Mouse (Mus musculus) neural tube, embryonic 12.5 days (tissue): Measurements from ENCODE around the gene Coa6. TPM values are rescaled to one million over a fixed set of nuclear protein-coding genes. Genes with fewer than 3 reads are reported as not detected.

ENCODE experiments used
- ATAC-seq: fragments of 200-750 bp; cut with Nextera tagmentation; 2 replicates; pipeline ENCODE4 v1.8.0; 2017; ENCODE audit warnings: low read depth, mild to moderate bottlenecking, moderate TSS enrichment, moderate library complexity; ENCODE audit not compliant: low FRiP score
- H3K27ac ChIP-seq: fragments of 300-500 bp; sonication (generic); 2 replicates; pipeline ENCODE4 v1.5.1; 2016
- H3K27me3 ChIP-seq: fragments of 300-500 bp; sonication (generic); replicated peaks from 2 replicates; pipeline ENCODE4 v1.6.1; 2016; ENCODE audit warnings: mild to moderate bottlenecking
- H3K36me3 ChIP-seq: fragments of 300-500 bp; sonication (generic); 2 replicates; pipeline ENCODE4 v1.6.1; 2016; ENCODE audit warnings: mild to moderate bottlenecking
- H3K4me1 ChIP-seq: fragments of 300-500 bp; sonication (generic); 2 replicates; pipeline ENCODE4 v1.6.1; 2016
- H3K4me2 ChIP-seq: fragments of 300-500 bp; sonication (generic); replicated peaks from 2 replicates; pipeline ENCODE4 v1.6.1; 2016; ENCODE audit warnings: mild to moderate bottlenecking
- H3K4me3 ChIP-seq: fragments of 300-500 bp; sonication (generic); 2 replicates; pipeline ENCODE4 v1.5.1; 2016
- H3K9ac ChIP-seq: fragments of 300-500 bp; sonication (generic); 2 replicates; pipeline ENCODE4 v1.6.1; 2016; ENCODE audit warnings: mild to moderate bottlenecking
- H3K9me3 ChIP-seq: fragments of 300-500 bp; sonication (generic); 2 replicates; pipeline ENCODE4 v1.6.1; 2016; ENCODE audit warnings: mild to moderate bottlenecking
- WGBS: fragments of 180-500 bp; shearing (Covaris S2); methylation state at CpG from one replicate; pipeline ENCODE4 v1.1.7; 2016; 5-methylcytosine and 5-hydroxymethylcytosine counted together
- polyA plus RNA-seq: library from polyadenylated mRNA; unstranded; fragments of >200 nt; fragmentation: Nextera tagmentation; extraction: Ambion mirVana; gene quantifications from 2 replicates; pipeline ENCODE4 v1.2.1, GENCODE M21; 2016

Gene Coa6
- polyA plus RNA-seq, 1 experiment from 2014 or later: 41.7 TPM

GRCm38 (mm10) chr8:126474299-126475187 is 52.2 kb downstream of the Coa6 start, which contains the start of gene Tarbp1:
TSS of gene Tarbp1 (minus strand) at chr8:126475065.
- Histone ChIP-seq H3K9ac (peak within 1 kb of the TSS; percentile 67), H3K4me2 (peak within 1 kb of the TSS; percentile 93), H3K36me3 (0 out of 2 replicates have a peak, but pooled peaks cover 5% of the 10 kb centered on the region), H3K27me3 (no peaks in the 10 kb centered on the region), H3K4me3 (peak within 1 kb of the TSS; percentile 76), H3K27ac (peak within 1 kb of the TSS; percentile 57), H3K9me3 (no peaks in the 10 kb centered on the region), H3K4me1 (peaks cover 13% of the 10 kb centered on the region)
- ATAC-seq: peak; percentile 93
- WGBS: under 1% methylated on average over 124 of the region's 124 CpGs

Other genes starting within 250 kb of the Coa6 start
- 0.36 and 0.61 TPM in 2 replicates for gene Slc35f3, start 124.0 kb upstream of the Coa6 start, polyA plus RNA-seq
- gene Tarbp1, start 52.5 kb downstream of the Coa6 start, polyA plus RNA-seq: 2.0 and 2.3 TPM in 2 replicates
- gene Irf2bp2, start 171.5 kb downstream of the Coa6 start, polyA plus RNA-seq: 8.5 and 9.5 TPM in 2 replicates